Mouse (Mus musculus) erythroblast, embryonic 14.5 days (primary cell): ENCODE measurements around the gene Ccndbp1. TPM values are rescaled to one million over a fixed set of nuclear protein-coding genes. Genes with fewer than 3 reads are reported as not detected.
"Not testable (repeated sequence)": the region's sequence is repeated elsewhere in the genome, so short reads cannot be mapped to it uniquely, and the experiment has no call there.

ENCODE experiments used
- H3K27me3 ChIP-seq: 2 replicates; pipeline ENCODE4 v1.6.1; 2012; ENCODE audit warnings: inconsistent platforms; ENCODE audit not compliant: control insufficient read depth
- H3K36me3 ChIP-seq: 2 replicates; pipeline ENCODE4 v1.6.1; 2012; ENCODE audit warnings: mild to moderate bottlenecking, inconsistent platforms; ENCODE audit not compliant: control insufficient read depth
- H3K4me1 ChIP-seq: 2 replicates; pipeline ENCODE4 v1.6.1; 2012; ENCODE audit warnings: inconsistent platforms; ENCODE audit not compliant: control insufficient read depth
- H3K4me3 ChIP-seq: replicated peaks from 2 replicates; pipeline ENCODE3; 2012; ENCODE audit warnings: moderate library complexity, mild to moderate bottlenecking, inconsistent platforms
- H3K9me3 ChIP-seq: 2 replicates; pipeline ENCODE4 v1.6.1; 2012; ENCODE audit warnings: low read length, inconsistent platforms, mixed read lengths; ENCODE audit not compliant: control insufficient read depth
- GATA1 ChIP-seq: IDR thresholded peaks from 2 replicates; pipeline ENCODE4 v1.6.1; 2012; ENCODE audit warnings: low read length, inconsistent platforms, mixed read lengths
- TAL1 ChIP-seq: IDR thresholded peaks from 3 replicates; pipeline ENCODE4 v1.6.1; 2012; ENCODE audit warnings: low read length, inconsistent platforms, mixed read lengths
- polyA plus RNA-seq: library from polyadenylated mRNA; stranded (reverse); fragments of >175 nt; gene quantifications from 2 replicates; pipeline ENCODE4 v1.2.3, GENCODE M21; 2012

The Ccndbp1 gene
- polyA plus RNA-seq, 1 experiment: 3.2 TPM

GRCm38 (mm10) chr2:120991196-120991595, 17.0 kb upstream of the Ccndbp1 start:
- TF ChIP-seq GATA1 (no peak), TAL1 (no peak)
- H3K9me3 ChIP-seq: no peaks in the 10 kb centered on the region
- H3K4me3 ChIP-seq: no peak overlapping the region
- H3K36me3 ChIP-seq: no peaks in the 10 kb centered on the region; the same call in 1 of the 2 replicates
- H3K27me3 ChIP-seq: no peaks in the 10 kb centered on the region
- peaks cover 7% of the 10 kb centered on the region for H3K4me1 ChIP-seq

- peaks cover 19% of the 10 kb centered on the region for H3K4me1 ChIP-seq
- H3K36me3 ChIP-seq, H3K4me3 ChIP-seq, H3K9me3 ChIP-seq, H3K27me3 ChIP-seq: not testable (repeated sequence)
Observed at GRCm38 (mm10) chr2:120996607-120997006, 11.6 kb upstream of the Ccndbp1 start.

- Histone ChIP-seq H3K27me3 (no peaks in the 10 kb centered on the region), H3K9me3 (no peaks in the 10 kb centered on the region), H3K36me3 (no peaks in the 10 kb centered on the region), H3K4me3 (no peak overlapping the region), H3K4me1 (peaks cover 19% of the 10 kb centered on the region)
- TF ChIP-seq TAL1 (no peak), GATA1 (no peak)
Observed at GRCm38 (mm10) chr2:120998863-120999262, 9.3 kb upstream of the Ccndbp1 start.

- Histone ChIP-seq H3K9me3 (no peaks in the 10 kb centered on the region), H3K36me3 (no peaks in the 10 kb centered on the region), H3K4me1 (peaks cover 25% of the 10 kb centered on the region), H3K27me3 (no peaks in the 10 kb centered on the region), H3K4me3 (no peak overlapping the region)
- no peak for TF ChIP-seq GATA1
- TF ChIP-seq TAL1: no peak
Observed at GRCm38 (mm10) chr2:121003586-121003985, 4.6 kb upstream of the Ccndbp1 start.

GRCm38 (mm10) chr2:121004018-121004811, 4.0 kb upstream of the Ccndbp1 start:
- TF ChIP-seq GATA1: no peak
- Histone ChIP-seq H3K36me3 (no peaks in the 10 kb centered on the region), H3K4me1 (peaks cover 27% of the 10 kb centered on the region), H3K9me3 (no peaks in the 10 kb centered on the region), H3K27me3 (no peaks in the 10 kb centered on the region), H3K4me3 (no peak overlapping the region)

- H3K9me3 ChIP-seq: no peaks in the 10 kb centered on the region
- TF ChIP-seq GATA1: no peak
- TF ChIP-seq TAL1: no peak
- H3K27me3 ChIP-seq: no peaks in the 10 kb centered on the region
- H3K4me3 ChIP-seq: no peak overlapping the region
- H3K4me1 ChIP-seq: peaks cover 31% of the 10 kb centered on the region
- peaks cover 23% of the 10 kb centered on the region for H3K36me3 ChIP-seq
Observed at GRCm38 (mm10) chr2:121006986-121007385, 1.2 kb upstream of the Ccndbp1 start.

- H3K4me1 ChIP-seq: peaks cover 31% of the 10 kb centered on the region
- H3K27me3 ChIP-seq: no peaks in the 10 kb centered on the region
- H3K36me3 ChIP-seq: peaks cover 37% of the 10 kb centered on the region
- H3K4me3 ChIP-seq: peak overlapping the region; percentile 89
- no peaks in the 10 kb centered on the region for H3K9me3 ChIP-seq
- TF ChIP-seq TAL1: no peak
- no peak for TF ChIP-seq GATA1
Observed at GRCm38 (mm10) chr2:121008664-121009007, 433 bp downstream of the Ccndbp1 start.

- peak overlapping the region; percentile 89 for H3K4me3 ChIP-seq
- TF ChIP-seq GATA1 (no peak), TAL1 (no peak)
- H3K4me1 ChIP-seq: peaks cover 31% of the 10 kb centered on the region
- peaks cover 42% of the 10 kb centered on the region for H3K36me3 ChIP-seq
- H3K27me3 ChIP-seq: no peaks in the 10 kb centered on the region
- H3K9me3 ChIP-seq: no peaks in the 10 kb centered on the region
Observed at GRCm38 (mm10) chr2:121009071-121009677, 971 bp downstream of the Ccndbp1 start.

GRCm38 (mm10) chr2:121012676-121013075, 4.5 kb downstream of the Ccndbp1 start:
- no peaks in the 10 kb centered on the region for H3K9me3 ChIP-seq
- H3K4me1 ChIP-seq: peaks cover 25% of the 10 kb centered on the region
- no peaks in the 10 kb centered on the region for H3K27me3 ChIP-seq
- TF ChIP-seq TAL1: no peak
- no peak for TF ChIP-seq GATA1
- no peak overlapping the region for H3K4me3 ChIP-seq
- H3K36me3 ChIP-seq: peaks cover 72% of the 10 kb centered on the region
